Mouse (Mus musculus) inflammation-experienced regulatory T-cells, adult 16 weeks (primary cell): Measurements from ENCODE around the gene Evx1. TPM values are rescaled to one million over a fixed set of nuclear protein-coding genes. Genes with fewer than 3 reads are reported as not detected.

Experiments used
- polyA plus RNA-seq: library from polyadenylated mRNA; unstranded; fragments of 100-300 nt; shearing (Covaris generic); gene quantifications from one replicate; pipeline ENCODE4 v1.2.1, GENCODE M21; 2017

Gene Evx1
- not detected for polyA plus RNA-seq

DNA sequence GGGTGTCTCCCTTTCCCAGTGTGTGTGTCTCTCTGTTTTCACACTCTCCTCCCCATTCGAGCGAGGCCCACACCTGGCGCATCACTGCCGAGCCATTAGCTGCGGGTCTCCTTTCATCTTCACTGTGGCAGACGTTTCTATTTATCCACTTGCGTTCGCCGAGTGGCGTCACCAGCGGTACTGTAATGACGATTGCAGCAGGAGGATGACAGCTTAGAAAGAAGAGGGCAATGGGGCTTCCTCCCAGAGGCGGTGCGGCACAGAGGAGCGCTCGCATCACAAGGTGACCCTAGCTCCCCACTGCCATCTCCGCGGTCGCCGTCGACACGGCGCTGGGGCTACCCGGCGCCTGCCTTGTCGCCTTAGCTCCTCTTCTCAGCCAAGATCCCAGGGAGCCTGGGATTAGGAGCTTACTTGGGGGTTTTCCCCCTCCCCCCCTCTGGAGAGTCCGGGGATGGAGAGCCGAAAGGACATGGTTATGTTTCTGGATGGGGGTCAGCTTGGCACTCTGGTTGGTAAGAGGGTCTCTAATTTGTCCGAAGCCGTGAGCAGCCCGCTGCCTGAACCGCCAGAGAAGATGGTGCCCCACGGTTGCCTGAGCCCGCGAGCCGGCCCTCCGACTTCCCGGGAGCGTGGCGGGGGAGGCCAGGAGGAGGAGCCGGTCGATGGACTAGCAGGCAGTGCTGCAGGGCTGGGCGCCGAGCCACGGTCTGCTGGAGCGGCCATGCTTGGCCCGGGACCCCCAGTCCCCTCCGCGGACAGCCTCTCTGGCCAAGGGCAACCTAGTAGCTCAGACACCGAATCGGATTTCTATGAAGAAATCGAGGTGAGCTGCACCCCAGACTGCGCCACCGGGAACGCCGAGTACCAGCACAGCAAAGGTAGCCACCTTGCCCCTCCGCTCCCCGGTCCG, at the start of gene Evx1:
Evx1 (plus strand) TSS at position 108 of the 913 bp plus-strand sequence.

Other genes starting within 250 kb of the Evx1 start
- gene Hoxa1, start 155.2 kb upstream of the Evx1 start, polyA plus RNA-seq: not detected
- gene Hoxa2, start 148.7 kb upstream of the Evx1 start, polyA plus RNA-seq: not detected
- gene 5730596B20Rik, start 136.0 kb upstream of the Evx1 start, polyA plus RNA-seq: not detected
- gene Hoxa4, start 121.7 kb upstream of the Evx1 start, polyA plus RNA-seq: not detected
- not detected for gene Hoxa5, start 108.9 kb upstream of the Evx1 start, polyA plus RNA-seq
- gene Hoxa6, start 104.8 kb upstream of the Evx1 start, polyA plus RNA-seq: not detected
- not detected for gene Hoxa3, start 100.2 kb upstream of the Evx1 start, polyA plus RNA-seq
- not detected for gene Gm28308, start 100.2 kb upstream of the Evx1 start, polyA plus RNA-seq
- 0.33 TPM for gene Hoxa7, start 91.6 kb upstream of the Evx1 start, polyA plus RNA-seq
- 0.12 TPM for gene Hoxa9, start 82.4 kb upstream of the Evx1 start, polyA plus RNA-seq
- not detected for gene Hoxa10, start 72.6 kb upstream of the Evx1 start, polyA plus RNA-seq
- gene Hoxa11, start 67.7 kb upstream of the Evx1 start, polyA plus RNA-seq: not detected
- not detected for gene Hoxa13, start 52.6 kb upstream of the Evx1 start, polyA plus RNA-seq